Mouse (Mus musculus) right cerebral cortex, postnatal 4 days (tissue): ENCODE measurements around the gene Map4k4.

Experiments
- DNase-seq: peaks from one replicate; pipeline ENCODE4 v3.0.0-alpha.2; 2022

Map4k4 gene

GRCm38 (mm10) chr1:40006043-40006651, 105.4 kb downstream of the Map4k4 start:
- no peak for DNase-seq

DNA sequence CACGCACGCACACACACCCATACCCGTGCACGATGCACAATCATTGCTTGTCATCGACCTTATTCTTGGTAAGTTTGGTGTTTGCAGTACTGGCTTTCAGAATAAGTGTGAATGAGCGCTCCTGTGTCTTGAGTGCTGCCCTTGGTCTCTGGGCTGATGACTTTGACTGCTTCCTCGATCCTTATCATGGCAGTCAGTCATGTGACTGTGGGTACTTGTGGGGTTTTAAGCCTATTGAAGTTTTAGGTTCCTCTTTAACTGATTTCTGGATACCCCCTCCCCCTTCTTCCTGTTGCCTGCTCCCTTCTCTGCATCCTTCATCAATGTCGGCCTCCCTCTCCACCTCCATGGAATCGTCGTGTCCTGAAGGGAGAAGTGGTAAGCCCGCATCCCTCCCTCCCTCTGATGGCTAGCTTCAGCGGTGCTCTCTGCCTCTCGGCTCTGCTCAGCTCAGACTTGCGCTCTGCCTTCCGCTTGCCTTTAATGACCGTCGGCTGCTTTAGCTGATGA, 107.3 kb downstream of the Map4k4 start:
- DNase-seq, result no peak

GRCm38 (mm10) chr1:40012696-40013095, 112.0 kb downstream of the Map4k4 start:
- DNase-seq, result no peak

- DNase-seq, result no peak
Observed at GRCm38 (mm10) chr1:40015066-40015678, 114.5 kb downstream of the Map4k4 start.

- no peak for DNase-seq
Observed at GRCm38 (mm10) chr1:40021617-40022016, 120.9 kb downstream of the Map4k4 start.

- DNase-seq, result no peak
Observed at GRCm38 (mm10) chr1:40022472-40023135, 121.9 kb downstream of the Map4k4 start.

DNA sequence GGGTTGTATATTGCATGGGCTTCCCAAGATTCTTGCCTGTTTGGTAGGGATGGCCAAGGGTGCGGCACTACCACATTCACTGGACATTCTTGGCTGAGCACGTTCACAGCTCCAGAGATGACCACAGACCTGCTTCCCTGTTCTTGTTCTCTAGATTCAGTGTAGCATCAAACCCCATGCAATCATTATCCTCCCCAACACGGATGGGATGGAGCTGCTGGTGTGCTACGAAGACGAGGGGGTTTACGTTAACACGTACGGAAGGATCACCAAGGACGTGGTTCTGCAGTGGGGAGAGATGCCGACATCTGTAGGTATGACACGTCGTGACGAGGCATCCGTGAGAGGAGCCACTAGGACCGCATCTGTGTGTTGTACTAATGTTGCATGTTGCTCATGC, 122.5 kb downstream of the Map4k4 start:
- DNase-seq, result no peak

- DNase-seq, result no peak
Observed at GRCm38 (mm10) chr1:40023748-40024147, 123.0 kb downstream of the Map4k4 start.

GRCm38 (mm10) chr1:40024554-40025320, 124.0 kb downstream of the Map4k4 start:
- DNase-seq, result no peak

DNA sequence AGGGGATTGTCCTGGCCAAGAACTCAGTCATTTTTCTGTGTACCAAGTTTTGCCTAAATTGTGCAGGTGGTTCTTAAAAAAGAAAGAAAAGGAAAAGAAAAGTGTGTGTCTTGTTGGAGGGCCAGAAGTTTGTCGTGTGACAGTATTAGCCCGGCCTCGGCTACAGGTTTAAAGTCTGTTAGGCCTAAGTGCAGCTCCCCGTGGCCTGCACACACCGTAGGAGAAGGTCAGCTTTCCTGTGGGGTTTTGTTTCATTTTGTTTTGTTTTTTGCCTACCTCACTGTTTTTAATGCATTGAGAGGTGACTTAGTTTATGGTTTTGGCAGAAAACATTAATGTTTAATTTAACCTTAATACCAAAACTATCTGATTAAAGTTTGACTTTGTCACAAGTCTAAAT, 124.7 kb downstream of the Map4k4 start:
- DNase-seq, result no peak

DNA sequence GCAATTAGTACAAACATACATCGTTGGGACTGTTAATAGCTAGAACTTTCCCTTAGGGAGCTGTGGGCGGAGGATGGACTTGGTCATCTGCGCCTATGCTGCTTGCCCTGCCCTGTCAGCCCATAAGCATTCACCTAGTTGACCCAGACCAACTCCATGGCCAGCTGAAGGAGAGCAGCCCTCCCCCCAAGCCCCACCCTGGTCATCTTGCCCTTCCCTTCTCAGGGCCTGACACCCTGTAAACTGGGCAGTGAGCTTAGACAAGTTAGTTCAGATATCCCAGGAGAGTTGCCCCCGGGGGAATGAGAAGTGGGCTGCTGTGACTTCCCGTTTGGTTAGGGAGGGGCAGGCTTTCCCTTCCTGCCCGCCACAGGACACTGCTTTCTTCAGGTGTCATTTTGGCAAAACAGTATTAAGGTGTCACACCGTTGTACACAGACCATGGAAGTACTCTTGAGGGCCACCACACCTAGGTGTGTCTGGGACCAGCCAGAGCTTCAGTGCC, 126.5 kb downstream of the Map4k4 start:
- no peak for DNase-seq

DNA sequence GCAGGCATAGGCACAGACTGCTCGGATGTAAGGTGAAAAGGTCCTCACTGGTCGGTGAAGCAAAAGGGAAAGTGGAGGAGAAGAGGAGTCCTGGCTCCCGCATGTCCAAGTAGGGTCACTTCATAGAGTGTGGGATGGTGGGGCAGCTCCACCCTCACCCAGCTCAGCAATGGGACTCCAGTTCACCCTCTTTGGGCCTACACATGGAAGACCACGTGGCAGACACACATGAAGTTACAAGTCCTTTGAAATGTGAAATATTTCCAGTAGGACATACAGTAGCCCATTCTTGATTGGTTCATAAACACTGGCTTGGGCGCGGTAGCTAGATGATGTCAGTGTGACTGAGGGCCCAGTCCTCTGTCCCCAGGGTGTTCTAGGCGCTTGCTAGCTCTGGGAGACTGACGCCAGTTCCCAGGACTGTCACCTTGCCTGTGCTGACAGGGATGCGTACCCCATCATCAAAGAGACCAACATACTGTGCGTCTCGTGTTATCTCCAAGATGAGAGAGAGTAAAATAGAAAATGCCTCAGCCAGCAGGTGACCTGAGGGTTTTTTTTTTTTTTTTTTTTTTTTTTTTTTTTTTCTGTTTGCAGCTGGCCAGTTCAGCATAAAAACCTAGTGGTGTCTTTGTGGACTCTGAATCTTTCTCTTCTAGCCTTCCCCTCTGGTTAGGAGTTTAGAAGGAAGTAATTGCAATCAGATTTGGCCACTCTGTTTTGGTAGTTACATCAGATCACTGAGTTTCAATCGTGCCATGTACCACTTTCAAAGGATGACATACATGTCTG, 127.7 kb downstream of the Map4k4 start:
- DNase-seq, result no peak

- DNase-seq, result no peak
Observed at GRCm38 (mm10) chr1:40029597-40029996, 128.9 kb downstream of the Map4k4 start.

GRCm38 (mm10) chr1:40030287-40030975, 129.7 kb downstream of the Map4k4 start:
- no peak for DNase-seq

DNA sequence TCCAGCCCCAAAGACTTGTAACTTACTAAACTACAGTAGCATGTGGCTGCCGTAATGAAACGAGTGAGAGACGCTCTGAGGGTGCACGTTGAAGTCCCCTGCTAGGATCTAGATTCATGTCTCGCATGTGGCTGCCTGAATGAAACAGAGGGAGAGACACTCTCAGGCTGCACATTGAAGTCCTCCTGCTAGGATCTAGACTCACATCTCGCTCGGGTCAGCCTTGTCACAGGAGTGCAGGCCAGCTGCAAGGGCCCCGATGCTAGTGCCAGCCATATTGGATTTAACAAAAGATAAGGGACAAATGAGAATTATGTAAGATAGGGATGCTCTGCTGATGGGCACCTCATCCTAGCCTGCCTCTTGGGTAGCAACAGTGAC, 130.3 kb downstream of the Map4k4 start:
- no peak for DNase-seq

GRCm38 (mm10) chr1:40031626-40032025, 130.9 kb downstream of the Map4k4 start:
- no peak for DNase-seq

- no peak for DNase-seq
Observed at GRCm38 (mm10) chr1:40033315-40033714, 132.6 kb downstream of the Map4k4 start.

DNA sequence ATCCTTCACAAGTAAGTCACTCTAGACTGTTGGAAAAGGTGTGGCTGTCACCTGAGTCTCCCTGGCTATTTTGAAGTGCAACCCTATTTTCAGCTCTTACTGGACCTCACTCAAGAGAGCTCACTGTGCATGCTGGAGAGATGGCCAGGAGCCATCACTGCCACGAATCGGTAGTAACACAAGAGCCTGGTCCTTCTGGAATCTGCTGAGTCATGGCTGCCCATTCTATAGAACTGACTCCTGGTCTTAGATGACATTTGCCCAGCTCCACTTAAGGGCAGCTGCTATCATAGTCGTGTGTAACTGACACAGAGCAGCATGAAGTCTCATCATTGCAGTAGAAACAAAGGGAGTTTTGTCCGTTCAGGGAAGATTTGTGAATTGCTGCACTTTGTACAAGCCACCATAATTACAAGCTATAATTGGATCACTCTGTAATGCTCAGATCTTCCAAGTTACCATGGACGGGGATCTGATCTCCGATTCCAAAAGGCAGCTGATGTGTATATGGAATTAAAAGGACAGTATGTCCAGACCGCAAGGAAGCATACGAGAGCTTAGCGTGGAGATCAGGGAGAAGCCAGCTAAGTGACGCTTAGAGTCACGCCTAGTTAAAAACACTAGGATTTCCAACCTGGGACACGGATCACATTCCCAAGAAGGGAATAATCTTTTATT, 133.2 kb downstream of the Map4k4 start:
- DNase-seq, result no peak

DNA sequence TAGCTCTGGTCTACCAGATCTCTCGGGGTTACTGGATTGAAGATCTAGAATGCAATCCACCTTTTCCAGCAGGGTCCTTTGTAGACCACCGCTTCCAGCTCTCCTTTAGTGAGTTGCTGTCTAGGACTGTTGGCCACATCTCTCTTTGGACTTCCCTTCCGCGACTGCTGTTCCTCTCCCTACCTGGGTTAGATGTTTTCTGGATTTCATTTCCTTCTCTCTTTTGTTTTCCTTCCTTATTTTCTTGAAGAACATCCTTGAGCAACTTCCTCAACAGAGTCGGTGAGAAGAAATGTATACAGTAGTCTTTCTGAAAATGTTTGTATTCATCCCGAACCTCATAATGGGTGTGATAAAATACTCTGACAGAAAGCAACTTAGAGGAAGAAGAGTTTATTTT, 137.1 kb downstream of the Map4k4 start:
- no peak for DNase-seq

DNA sequence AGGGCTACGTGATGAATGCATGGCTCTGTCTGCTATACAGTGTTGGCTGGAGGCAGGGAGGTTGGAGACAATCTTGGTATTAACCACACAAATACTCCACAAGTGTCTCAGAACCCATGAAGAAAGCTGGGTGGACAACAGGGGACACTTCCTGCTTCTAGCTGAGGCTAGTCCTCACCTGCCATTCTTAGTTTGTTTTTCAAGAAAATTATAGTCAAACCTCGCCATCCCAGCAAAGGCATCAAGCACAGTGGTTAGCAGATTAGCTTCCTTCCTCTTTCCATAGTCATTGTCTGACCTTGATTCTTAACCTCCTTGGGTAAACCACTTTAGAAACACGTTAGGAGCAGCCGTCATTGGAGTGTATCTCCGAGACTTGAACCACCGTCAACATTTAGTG, 145.0 kb downstream of the Map4k4 start:
- DNase-seq, result no peak

- no peak for DNase-seq
Observed at GRCm38 (mm10) chr1:40046600-40046999, 145.9 kb downstream of the Map4k4 start.
